Mouse (Mus musculus) heart, postnatal 4 days (tissue): ENCODE data around the gene Camk2n1. TPM values are rescaled to one million over a fixed set of nuclear protein-coding genes. Genes with fewer than 3 reads are reported as not detected.

Source experiments
- DNase-seq: peaks from one replicate; pipeline ENCODE4 v3.0.0; 2021
- total RNA-seq, 2 experiments: library from RNA; stranded (reverse); gene quantifications; 2 replicates each; pipeline ENCODE4 v1.2.3; 2021

Gene Camk2n1
- total RNA-seq, 2 experiments from 2014 or later: 6.8 to 8.0 TPM

- DNase-seq: no peak
These were observed 6.1 kb upstream of the Camk2n1 start for GRCm38 (mm10) chr4:138447827-138448602.

- no peak for DNase-seq
These were observed 5.1 kb upstream of the Camk2n1 start for GRCm38 (mm10) chr4:138448872-138449615.

GRCm38 (mm10) chr4:138449636-138450314, 4.3 kb upstream of the Camk2n1 start:
- no peak for DNase-seq

- no peak for DNase-seq
These were observed 1.6 kb upstream of the Camk2n1 start for GRCm38 (mm10) chr4:138452306-138453096.

GRCm38 (mm10) chr4:138453097-138453752, 889 bp upstream of the Camk2n1 start:
- DNase-seq: no peak

- DNase-seq: peak; percentile 72
These were observed 542 bp downstream of the Camk2n1 start for GRCm38 (mm10) chr4:138454571-138455140.

- peak; percentile 42 for DNase-seq
These were observed 1.2 kb downstream of the Camk2n1 start for GRCm38 (mm10) chr4:138455141-138455955.

GRCm38 (mm10) chr4:138455956-138456341, 1.8 kb downstream of the Camk2n1 start:
- no peak for DNase-seq

GRCm38 (mm10) chr4:138456536-138456935, 2.4 kb downstream of the Camk2n1 start:
- no peak for DNase-seq

GRCm38 (mm10) chr4:138457091-138457490, 3.0 kb downstream of the Camk2n1 start:
- no peak for DNase-seq

- DNase-seq: no peak
These were observed 4.1 kb downstream of the Camk2n1 start for GRCm38 (mm10) chr4:138458171-138458570.

GRCm38 (mm10) chr4:138458735-138459440, 4.8 kb downstream of the Camk2n1 start:
- DNase-seq: no peak

- DNase-seq: no peak
These were observed 5.7 kb downstream of the Camk2n1 start for GRCm38 (mm10) chr4:138459775-138460174.

- no peak for DNase-seq
These were observed 6.8 kb downstream of the Camk2n1 start for GRCm38 (mm10) chr4:138460910-138461309.

GRCm38 (mm10) chr4:138461471-138461870, 7.4 kb downstream of the Camk2n1 start:
- DNase-seq: no peak

- peak; percentile 51 for DNase-seq
These were observed 9.1 kb downstream of the Camk2n1 start for GRCm38 (mm10) chr4:138462971-138463831.

GRCm38 (mm10) chr4:138463832-138464487, 9.8 kb downstream of the Camk2n1 start:
- DNase-seq: peak; percentile 90

GRCm38 (mm10) chr4:138464667-138465353, 10.7 kb downstream of the Camk2n1 start:
- DNase-seq: peak; percentile 74
